Mouse (Mus musculus) thymus, postnatal 4 days (tissue): ENCODE measurements around the gene Dmrt3.

Experiments used
- DNase-seq: peaks from one replicate; pipeline ENCODE4 v3.0.0; 2021

Gene Dmrt3

DNA sequence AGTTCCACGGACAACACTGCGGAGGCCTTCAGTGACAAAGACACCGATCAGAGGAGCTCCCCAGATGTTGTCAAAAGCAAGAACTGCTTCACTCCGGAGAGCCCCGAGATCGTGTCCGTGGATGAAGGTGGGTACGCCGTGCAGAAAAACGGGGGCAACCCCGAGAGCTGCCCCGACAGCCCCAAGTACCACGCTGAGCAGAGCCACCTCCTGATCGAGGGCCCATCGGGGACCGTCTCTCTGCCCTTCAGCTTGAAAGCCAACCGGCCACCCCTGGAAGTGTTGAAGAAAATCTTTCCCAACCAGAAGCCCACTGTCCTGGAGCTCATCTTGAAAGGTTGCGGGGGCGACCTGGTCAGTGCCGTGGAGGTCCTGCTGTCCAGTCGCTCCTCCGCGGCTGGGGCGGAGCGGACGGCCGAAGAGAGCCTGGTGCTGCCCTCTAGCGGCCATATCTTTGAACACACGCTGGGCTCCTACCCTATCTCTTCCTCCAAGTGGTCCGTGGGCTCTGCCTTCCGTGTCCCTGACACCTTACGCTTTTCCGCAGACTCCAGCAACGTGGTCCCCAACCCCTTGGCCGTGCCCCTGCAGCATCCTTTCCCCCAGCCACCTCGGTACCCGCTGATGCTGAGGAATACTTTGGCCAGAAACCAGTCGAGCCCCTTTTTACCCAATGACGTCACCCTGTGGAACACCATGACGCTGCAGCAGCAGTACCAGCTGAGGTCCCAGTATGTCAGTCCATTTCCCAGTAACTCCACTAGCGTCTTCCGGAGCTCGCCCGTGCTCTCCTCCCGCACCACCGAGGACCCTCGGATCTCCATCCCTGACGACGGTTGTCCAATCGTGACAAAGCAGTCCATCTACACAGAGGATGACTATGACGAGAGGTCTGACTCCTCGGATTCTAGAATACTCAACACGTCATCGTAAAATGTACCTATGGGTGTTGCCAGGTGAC lies 12.5 kb downstream of the Dmrt3 start:
- peak; percentile 75 for DNase-seq

DNA sequence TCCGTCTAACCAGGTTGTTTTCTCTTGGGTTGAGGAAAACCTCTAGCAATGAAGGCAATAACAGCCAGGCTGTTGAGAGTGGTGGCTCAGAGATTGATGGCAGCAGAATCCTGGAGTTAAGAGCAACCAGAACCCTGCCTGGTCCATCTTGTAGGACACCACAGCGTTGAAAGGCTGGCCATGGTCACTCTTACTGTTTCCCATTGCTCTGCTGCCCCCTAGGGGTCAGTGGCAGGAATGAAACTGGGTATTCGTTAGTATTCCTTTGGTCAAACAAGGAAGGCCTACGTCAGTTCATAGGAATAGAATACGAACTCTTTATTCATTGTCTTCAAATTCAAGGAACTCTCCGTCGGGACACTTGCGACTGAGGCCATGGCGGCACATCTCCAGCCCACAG lies 18.4 kb downstream of the Dmrt3 start:
- DNase-seq, result peak; percentile 54

DNA sequence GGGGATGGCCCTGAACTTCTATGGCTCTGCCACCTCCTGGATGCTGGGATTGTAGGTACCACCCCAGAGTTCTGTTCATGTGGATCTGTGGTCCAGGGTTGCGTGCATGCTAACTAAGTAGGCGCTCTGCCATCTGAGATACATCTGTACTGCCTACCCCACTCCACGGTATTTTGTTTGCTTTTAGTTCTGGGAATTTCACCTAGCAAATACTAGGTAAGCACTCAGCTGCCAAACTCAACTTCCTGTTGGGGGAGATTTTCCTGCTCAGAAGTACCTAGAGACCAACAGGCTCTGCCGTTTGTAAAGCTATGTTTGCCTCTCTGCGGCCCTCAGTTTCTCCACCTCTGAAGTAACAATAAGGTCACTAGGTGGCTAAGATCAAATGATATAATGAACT lies 25.0 kb downstream of the Dmrt3 start:
- no peak for DNase-seq

DNA sequence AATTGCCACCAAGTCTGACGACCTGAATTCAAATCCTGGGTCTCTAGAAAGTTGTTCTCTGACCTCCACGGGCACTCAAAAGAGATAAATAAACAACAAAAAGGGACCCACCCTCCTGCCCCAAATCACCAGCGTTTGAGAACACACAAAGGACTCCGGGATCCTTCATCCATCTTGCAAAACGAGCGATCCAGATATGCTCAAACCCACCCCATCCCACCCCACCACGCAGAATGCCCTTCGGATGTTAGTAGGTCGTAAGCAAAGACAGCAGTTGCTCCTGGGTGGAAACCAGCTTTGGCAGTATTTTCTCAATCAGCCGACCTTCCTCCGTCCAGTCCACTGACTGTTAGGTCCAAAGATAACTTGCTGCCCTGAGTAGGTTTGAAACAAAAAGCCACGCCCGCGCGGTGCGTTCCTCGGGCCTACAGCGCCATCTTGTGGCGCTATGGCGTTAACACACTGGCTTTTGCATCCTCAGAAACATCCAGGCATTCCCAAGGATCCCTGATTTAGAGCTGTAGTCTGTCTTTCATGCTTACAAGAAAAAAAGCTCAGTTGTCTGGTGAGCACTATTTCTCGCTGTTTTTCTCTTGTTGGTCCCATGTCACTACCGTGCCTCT lies 25.6 kb downstream of the Dmrt3 start:
- DNase-seq, result peak; percentile 18

DNA sequence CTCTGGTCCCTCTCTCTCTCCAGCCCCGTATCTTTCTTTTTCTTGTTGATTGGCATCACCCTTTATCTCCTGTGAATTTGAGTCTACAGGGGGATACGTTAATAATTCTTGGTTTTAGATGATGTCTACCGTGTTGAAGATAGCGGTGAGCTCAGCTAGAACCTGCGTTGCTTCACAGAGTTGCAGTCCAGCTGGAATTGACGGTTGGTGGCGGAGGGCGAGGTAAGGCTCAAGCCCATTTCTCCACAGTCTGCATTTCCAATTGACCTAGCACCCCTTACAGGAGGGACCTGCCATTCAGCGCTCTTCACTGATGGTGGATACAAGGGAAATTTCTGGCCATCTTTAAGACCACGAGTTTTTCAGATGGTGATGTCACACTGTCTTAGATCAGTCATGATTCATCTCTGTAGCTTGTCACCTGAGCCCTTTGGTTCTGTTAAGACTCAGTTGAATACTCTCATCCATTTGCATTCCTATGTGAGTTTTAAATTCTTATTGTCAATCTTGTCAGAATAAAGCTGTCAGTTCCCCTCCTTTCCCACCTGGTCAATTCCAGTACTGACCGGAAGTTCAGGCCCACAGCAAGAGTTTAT lies 28.8 kb downstream of the Dmrt3 start:
- DNase-seq, result no peak

DNA sequence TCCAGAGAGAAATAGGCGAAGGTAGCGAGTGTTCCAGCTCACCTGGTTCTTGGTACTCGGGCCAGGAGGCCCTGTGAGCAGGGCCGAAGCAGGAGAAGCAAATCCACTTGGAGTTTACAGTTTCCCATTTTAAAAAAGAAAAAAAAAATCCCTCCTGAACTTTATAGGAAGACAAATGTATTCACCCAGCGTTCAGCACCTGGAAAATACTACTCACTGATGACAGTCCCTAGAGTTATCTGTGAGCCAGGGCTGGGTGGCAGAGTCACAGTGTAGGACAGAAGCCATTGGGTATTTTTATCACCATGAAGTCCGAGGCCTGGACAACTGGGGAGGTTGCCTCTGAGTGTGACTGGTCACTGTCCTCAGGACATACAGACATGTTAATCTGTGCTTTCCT lies 31.7 kb downstream of the Dmrt3 start:
- no peak for DNase-seq

DNA sequence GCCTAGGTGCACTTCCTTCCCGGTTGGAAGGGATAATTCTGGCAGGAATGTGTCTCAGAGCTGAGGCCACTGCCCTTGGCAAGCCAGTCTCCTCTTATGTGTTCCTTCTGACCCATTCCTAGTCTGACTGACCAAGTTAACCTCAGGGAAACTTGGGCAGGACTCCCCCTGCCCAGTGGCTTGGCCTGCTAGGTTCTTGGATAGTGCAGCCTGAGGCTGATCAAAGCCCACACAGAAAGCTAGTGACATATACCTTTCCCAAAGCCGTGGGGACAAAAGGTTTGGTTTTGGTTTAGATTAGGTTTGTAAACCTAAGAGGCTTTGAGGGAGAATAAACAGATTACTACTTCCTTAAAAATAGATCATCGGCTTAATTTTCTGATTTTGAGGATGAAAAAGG lies 37.0 kb downstream of the Dmrt3 start:
- DNase-seq, result no peak

DNA sequence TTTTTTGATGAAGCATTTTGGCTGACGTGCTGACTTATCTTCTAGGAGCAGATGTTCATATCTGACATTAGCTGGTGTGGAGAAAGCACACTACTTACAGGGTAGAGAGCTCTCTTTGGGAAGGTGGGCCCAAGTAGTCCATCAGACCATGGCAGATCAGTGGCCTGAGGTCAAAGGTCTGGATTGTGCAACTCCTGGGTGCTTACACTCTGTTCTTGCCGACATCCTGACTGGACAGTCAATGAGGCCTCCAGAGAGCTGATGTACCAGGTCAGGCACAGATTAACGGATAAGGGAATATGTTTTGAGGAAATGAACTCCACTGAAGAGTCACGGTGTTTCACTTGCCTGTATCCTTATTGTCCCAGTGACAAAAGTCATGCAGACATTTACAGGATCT lies 38.6 kb downstream of the Dmrt3 start:
- DNase-seq, result no peak

DNA sequence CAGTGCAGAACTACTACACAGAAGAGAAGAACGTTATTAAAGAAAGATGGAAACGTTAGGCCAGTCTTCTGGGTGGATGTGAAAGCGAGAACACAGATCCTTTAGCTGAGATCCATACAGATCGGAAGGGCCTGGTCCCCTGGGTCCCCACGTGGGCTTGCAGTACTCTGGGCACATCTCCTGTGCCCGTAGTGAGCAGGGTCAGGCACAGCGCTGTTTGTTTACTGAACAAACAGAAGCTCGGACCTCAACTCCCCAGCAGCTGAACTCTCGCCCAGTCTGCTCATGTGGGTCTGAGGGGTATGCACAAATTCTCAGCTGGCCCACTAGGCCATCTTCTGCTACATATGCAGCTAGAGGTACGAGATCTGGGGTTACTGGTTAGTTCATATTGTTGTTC lies 40.4 kb downstream of the Dmrt3 start:
- DNase-seq, result no peak

DNA sequence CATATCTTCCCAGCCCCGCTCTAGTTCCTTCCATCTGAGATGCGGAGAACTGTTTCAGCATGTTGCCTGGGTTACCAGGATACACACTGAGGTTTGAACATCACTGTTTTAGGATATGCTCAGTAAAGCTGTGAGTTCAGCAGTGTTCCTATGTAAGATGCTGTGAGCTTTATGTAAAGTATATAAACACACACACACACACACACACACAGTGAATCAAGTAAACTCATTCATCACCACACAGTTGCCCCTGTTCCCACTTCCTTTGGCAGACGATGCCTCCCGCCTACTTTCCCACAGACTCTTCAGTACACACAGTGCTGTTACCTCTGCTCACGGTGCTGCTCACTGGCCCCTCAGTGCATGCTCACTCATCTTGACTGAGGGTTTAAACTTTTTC lies 42.5 kb downstream of the Dmrt3 start:
- DNase-seq, result no peak

DNA sequence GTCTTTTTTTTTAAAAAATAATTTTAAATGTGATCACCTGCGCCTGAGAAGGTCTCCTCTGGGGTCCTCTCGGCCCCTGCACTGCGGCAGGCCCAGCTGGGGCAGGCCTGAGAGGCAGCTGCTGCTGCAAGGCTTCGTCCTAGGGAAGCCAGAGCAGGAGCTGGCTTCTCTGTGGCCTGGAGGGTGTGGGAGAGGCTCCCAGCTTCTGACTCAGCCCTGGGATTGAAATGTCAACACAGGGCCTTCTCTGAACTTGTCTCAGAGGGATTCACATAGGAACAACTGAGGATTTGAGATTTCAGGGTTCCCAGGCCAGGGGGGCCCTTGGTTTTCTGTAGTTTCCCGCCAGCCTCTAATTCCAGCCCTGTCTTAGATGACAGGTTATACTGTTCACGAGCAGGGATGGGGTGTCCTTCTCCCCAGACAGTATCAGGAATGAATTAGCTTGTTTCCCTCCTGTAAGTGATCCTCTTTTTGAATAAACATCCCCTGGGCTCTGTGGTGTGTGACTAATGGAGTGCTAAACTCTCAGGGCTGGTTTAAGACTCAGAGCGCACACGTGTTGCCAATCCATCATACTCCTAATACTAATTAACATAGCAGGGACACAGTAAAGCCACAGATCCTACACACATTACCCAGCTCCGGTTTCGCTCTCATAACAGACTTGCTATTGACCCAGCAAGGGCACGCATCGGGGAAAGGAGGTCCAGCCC lies 44.1 kb downstream of the Dmrt3 start:
- no peak for DNase-seq

DNA sequence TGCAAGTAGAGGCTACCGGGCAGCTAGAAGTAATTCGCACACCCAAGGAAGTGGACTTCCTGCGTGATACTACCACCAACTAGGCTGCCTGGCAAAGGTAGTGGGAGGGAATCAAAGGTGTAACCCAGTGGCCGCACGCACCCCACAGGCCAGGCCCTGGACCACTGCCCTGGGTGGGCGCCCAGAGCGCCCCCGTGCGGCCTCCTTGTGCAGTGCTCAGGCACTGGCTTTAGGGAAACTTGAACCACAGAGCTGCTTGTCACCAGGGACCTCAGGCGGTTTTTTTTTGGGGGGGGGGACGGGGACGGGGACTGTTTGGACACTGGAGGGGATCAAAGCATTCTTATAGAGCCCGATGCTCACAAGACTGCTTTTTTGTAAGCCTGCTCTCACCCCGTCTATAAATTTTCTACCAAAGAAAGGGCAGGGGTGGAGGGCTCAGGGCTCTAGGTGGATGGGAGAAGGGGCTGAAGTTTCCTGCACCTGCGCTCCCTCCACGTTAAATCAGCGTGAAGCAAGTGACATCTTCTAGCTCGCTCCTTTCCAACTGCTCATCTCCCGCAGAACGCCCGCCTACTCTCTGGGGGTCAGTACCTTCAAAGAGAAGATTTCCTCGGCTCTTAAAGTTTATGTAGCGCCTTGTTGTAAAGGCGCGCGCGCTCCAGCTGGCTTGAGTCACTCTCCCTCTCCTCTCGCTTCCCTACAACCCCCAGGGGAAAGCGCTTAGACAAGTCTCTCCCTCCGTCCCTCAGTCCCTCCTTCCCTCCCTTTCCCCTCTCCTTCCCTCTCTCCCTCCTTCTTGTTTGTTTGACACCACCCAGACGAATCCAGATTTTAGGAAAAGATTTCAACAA lies 55.6 kb downstream of the Dmrt3 start:
- peak; percentile 16 for DNase-seq

DNA sequence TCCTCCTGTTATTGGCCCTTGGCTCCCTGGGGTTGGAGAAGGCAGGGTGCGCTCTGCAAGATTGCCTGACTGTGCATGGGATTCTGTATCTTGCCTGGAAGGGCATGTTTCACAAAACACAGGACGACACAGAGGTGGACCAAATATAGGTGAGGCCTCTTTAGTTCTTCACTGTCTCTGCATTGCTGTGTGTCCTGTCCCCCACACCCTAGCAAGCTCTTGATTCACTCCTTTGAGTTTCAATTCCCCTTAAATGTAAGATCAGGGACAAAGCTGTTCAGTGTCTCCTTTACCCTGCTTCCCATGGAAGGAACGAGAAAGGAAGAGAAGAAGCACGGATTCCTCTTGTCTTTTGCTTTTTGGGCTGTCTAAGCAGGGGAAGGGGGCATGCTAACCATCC lies 57.7 kb downstream of the Dmrt3 start:
- DNase-seq, result no peak

DNA sequence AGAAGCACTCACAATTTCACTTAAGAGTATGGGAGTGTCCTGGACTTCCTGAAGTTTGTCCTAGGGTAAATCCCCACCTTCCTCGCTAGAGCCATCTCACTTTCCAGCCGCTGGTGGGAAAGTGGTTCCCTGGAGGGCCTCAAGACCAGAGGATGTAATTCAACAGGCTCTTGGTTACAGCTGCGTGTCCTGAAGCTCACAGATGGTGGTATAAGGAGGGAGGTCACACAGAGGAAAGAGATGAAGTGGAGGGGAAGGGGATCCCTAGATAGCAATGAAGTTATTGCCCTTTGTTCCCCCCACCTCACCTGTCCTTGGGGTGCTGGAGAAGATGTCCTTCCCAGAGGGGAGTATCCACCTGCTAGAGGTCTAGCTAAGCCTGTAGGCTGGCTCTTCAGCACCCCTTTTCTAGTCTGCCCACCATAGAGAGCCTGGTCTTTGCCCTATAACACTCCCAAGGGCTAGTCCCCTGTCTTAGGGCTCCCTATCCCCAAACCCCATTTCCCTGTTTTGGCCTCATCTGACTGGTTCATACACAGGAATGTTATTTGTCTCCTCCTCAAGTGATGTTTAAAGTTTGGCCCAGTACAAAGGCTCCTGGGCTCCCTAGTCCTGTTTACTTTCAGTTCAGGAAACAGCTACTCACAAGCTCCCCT lies 59.6 kb downstream of the Dmrt3 start:
- no peak for DNase-seq

DNA sequence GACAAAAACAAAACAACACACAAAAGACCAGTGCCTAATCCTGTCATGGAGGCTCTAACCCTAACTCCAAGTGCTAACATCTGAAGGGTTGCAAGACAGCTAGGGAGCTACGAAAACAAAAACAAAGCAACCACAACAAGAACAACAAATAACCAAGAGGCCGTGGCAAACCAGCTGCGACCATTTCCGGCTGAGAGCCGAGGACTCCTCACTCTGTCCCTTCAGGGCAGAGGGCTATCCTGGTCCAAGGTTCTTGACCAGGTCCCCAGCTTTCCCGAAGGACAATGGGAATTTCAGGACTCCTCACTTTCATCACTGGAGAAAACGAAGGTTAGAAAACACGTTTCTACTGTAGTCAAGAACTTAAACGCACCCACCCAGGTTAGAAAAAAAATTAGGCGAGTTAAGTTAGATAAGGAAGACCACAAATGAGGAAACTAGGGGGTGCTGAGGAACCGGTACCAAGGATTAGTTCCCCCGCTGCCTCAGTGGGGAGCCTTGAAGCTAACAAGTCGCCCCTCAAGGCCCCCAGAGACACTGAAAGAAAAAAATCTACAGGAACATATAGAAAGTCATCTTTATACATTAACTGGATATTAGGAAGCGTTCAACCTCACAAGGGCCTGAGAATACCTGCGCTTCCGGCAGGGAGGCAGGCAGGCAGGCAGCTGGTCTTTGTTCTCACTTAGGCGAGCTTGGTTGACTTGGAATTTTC lies 60.6 kb downstream of the Dmrt3 start:
- no peak for DNase-seq

DNA sequence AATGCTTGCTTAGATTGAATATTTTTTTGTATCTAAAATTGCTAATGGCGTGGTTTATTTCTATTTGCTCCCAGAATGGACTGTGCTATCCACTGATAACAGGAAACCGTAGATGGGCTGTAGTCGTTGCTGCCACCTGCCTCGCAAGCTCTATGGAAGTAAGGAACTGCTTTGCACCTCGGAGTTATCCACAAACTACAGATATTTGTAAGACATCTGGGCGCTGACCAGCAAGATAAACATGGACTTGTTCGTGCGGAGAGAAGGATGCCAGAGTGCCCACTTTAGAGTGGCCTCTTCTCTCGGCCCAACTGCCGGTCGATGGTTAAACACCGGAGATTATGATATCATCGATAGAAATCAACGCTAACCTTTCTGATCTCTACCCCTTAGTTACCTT lies 61.6 kb downstream of the Dmrt3 start:
- no peak for DNase-seq

DNA sequence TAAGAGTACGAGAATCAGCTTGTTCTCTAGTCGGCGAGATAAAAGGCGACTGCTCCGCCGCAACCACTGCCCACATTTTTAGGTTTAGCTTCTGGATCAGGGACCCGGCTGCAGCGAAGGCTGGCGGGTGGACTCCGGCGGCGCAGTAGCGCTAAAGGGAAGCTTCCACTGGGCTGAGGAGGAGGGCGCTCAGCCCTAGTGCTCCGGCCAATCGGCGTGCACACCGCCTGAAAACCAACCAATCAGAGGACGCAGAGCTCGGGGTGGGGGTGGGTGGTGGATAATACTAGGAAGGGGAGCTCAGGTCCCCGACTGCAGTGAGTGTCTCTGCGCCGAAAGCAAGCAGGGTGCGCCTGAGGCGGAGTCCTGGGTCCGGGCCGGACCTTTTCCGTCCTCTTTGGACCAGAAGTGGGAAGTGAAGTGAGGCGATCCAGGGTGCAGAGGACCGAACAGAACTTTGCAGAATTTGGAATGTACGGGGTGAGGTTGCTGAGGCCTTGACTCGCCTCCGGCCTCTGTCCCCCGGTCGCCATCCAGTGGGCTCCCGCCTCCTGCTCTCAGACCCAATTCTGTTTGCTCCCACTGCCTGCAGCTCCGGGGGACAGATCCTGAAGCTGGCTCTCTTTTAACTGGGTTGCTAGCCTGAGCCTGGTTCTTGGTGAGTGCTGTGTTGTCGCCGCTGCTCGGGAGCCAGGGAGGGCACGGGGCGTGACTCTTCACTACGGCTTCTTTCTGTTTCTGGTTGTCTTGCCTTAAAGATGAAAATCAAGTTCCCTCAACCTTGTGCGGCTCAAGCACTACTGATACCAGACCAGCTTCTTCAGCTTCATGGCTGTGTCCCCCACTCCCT lies 62.2 kb downstream of the Dmrt3 start, which contains the start of gene Dmrt2:
Dmrt2 (plus strand) TSS at position 311 of the 850 bp plus-strand sequence.
- DNase-seq, result peak; percentile 57
